Mouse (Mus musculus): Measurements from ENCODE around the gene Mcpt9.
"Not testable (repeated sequence)": the region's sequence is repeated elsewhere in the genome, so short reads cannot be mapped to it uniquely, and the experiment has no call there.

Gene Mcpt9

DNA sequence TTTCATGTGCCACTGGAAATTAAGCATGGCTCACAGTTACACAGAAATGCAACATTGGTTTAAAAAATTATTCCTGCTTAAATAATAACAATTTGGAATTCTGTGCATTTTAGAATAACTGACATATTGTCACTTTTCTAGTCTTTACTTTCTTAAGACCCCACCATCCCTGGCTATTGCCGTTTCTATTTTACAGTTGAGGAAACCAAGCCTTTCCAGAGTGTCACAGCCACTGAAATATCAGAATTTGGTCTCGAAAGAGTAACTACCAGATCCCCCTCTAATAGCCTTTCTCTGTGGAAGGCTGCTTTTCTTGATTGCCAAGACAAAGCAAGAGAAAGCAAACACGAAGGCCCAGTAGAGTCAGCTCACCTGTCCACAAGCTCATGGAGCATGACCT is at the start of gene Mcpt9:
Gene Mcpt9, minus strand, starts transcription at position 101 of the 400 bp plus-strand sequence.
- DNase-seq (ENCODE audit: low read depth, low spot score), result not testable (repeated sequence)

DNA sequence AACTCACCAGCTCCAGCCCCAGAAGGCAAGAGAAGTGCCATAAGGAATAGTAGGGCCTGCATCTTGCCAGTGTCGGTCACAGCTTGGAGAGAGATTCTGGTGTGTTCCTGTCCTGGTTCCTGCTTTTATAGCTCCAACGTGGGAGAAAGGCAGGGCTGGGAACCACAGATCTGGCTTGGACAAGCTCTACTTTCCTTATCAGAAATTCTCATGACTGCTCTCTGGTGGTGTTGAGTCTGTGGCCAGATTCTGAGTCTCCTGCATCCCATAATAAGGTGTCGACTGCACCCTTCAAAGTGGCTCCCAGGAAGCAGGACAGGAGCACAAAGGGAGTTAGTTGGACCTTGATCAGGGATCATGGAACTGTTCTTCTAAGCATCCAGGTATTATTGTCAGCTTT is 31.9 kb upstream of the Mcpt9 start, which contains the start of gene Mcpt4:
Gene Mcpt4, minus strand, starts transcription at position 101 of the 400 bp plus-strand sequence.
- not testable (repeated sequence) for DNase-seq (ENCODE audit: low read depth, low spot score)

DNA sequence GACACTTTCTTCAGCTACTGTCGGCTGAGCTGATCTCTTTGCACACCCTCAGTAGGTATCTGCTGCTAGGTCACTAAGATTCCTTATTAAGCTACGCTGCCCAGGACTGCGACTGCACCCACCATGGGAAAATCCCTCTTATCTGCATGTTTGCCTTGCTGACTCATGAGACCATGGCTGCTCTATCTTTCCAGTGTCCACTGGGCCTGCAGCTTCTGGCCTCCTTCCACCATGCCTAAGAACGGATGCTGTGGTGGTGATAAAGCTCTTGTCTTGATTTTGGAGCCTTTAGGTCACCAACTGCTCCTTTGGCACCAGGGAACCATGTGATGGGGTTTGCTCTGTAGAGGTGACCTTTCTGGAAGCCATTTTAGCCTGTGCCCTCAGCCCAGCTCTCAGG is 27.4 kb upstream of the Mcpt9 start:
- no peak for DNase-seq (ENCODE audit: low read depth, low spot score)

DNA sequence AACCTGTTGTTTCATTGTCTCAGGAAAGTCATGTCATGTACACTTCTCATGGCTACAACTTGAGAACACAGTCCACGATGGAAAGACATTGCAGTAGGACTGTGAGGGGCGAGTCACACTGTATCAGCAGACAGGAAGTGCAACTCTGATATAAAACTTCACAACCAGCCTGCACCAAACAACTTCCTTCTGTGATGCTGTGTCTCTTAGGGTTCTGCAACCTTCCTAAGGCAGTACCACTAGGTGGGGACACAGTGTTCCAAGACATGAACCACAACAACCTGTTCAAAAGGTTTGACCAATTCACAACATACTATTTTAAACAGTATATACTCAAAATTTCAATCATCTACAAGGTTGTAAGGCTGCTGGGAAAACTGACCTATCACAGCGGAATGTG is 25.1 kb upstream of the Mcpt9 start:
- DNase-seq (ENCODE audit: low read depth, low spot score), result no peak

DNA sequence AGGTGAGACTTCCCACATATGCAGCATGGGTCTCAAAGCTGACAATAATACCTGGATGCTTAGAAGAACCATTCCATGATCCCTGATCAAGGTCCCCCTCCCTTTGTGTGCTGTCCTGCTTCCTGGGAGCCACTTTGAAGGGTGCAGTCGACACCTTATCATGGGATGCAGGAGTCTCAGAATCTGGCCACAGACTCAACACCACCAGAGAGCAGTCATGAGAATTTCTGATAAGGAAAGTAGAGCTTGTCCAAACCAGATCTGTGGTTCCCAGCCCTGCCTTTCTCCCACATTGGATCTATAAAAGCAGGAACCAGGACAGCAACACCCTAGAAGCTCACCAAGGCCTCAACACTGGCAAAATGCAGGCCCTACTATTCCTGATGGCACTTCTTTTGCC is 11.5 kb upstream of the Mcpt9 start, which contains the start of gene Mcpt2:
Gene Mcpt2, plus strand, starts transcription at position 250 of the 400 bp plus-strand sequence.
- DNase-seq (ENCODE audit: low read depth, low spot score), result not testable (repeated sequence)

DNA sequence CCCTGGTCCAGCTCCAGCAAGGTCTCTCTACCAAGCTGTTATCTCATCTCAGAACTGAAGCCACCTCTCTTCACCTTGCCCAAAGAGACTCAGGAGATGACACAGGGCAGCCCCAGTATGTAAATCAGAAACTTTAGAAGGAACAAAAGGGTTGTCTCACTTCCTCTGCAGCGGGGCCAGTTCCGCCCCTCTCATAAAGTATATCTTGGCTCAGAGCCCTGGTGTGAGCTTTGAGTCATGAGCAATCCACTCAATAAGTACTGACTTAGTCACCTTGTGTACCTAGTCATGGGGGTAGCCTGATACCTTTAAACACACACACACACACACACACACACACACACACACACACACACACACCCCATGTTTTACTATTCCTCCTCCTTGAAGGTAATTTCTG is 4.1 kb upstream of the Mcpt9 start:
- DNase-seq (ENCODE audit: low read depth, low spot score), result no peak

DNA sequence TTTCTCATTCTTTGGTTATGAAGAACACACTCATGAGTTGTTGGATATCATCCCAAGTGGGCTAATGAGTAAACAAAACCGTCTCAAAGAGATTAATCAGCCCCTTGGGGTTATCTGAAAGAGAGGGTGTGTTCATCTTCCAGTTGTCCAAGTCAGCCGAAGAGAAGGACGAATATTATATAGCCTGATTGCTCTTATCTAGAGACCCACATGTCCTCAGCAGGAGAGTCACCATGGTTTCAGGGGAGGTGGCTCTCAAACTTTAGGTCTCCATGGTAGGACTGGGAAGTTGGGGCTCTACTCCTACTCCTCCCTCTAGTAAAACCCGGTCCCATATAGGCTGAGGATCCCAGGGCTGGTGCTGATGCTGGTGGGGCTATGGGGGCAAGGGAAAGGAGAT is 9.0 kb downstream of the Mcpt9 start:
- DNase-seq (ENCODE audit: low read depth, low spot score), result not testable (repeated sequence)

DNA sequence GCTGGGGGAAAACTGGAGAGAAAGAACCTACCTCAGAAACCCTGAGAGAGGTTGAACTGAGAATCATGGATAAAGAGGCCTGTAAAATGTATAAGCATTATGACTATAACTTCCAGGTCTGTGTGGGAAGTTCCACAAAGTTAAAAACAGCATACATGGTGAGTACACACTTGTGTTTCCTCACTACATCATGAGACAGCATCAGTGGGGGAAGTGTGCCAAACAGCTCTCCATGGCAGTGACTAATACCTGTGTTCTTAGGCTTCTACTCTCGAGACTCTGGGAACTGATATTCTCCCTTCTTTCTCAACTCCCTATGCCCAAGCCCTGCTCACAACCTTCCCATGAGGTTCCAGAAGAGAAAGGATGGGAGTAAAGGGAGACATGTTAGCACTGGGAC is 10.8 kb downstream of the Mcpt9 start:
- DNase-seq (ENCODE audit: low read depth, low spot score), result no peak

DNA sequence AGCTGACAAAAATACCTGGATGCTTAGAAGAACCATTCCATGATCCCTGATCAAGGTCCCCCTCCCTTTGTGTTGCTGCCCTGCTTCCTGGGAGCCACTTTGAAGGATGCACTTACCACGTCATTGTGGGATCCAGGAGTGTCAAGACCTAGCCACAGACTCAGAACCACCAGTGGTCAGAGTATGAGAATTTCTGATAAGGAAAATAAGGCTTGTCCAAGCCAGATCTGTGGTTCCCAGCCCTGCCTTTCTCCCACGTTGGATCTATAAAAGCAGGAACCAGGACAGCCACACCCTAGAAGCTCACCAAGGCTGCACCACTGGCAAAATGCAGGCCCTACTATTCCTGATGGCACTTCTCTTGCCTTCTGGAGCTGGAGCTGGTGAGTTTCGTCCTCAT is 12.6 kb downstream of the Mcpt9 start, which contains the start of gene Mcpt1:
Gene Mcpt1, plus strand, starts transcription at position 301 of the 400 bp plus-strand sequence.
- not testable (repeated sequence) for DNase-seq (ENCODE audit: low read depth, low spot score)

DNA sequence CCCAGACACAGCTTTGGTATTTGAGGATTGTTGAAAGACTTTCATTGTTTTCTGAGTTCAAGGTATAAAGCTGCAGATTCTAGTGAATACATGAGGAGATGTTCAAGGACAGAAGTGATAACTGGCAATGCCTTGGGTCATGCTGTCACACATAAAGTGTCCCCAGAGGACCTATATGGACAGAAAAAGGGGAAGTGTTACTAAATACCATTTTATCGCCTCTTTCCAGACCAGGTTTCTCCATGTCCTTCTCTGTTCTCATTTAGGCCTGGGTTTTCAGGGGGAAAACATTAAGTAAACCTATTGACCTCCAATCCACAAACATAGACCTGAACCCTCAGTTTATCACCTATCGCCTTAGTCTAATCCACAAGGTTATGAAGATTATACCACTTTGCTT is 16.4 kb downstream of the Mcpt9 start:
- DNase-seq (ENCODE audit: low read depth, low spot score), result no peak

DNA sequence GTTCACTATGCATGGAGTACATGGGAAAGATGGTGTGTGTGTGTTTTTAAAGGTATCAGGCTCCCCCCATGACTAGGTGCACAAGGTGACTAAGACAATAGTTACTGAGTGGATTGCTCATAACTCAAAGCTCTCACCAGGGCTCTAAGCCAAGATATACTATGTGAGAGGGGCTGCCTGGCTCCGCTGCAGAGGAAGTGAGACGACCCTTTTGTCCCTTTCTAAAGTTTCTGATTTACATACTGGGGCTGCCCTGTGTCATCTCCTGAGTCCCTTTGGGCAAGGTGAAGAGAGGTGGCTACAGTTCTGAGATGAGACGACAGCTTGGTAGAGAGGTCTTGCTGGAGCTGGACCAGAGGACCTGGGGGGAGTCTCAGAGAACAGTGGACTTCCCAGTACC is 17.1 kb downstream of the Mcpt9 start:
- DNase-seq (ENCODE audit: low read depth, low spot score), result no peak

DNA sequence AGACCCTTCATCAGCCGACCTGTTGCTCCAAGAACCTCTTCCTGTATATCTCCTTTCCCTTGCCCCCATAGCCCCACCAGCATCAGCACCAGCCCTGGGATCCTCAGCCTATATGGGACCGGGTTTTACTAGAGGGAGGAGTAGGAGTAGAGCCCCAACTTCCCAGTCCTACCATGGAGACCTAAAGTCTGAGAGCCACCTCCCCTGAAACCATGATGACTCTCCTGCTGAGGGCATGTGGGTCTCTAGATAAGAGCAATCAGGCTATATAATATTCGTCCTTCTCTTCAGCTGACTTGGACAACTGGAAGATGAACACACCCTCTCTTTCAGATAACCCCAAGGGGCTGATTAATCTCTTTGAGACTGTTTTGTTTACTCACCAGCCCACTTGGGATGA is 42.8 kb downstream of the Mcpt9 start:
- not testable (repeated sequence) for DNase-seq (ENCODE audit: low read depth, low spot score)

Measured in skeletal muscle tissue, adult 2 months (tissue).